Comparison of ENCODE assay signal across 19 mouse cellular contexts in genomic region chr14:120600414-120600935, GRCm38 (mm10).
DNase-seq lines count a peak whose midpoint lies in the region; ATAC-seq lines count a peak whose summit lies in the region.
"Had no signal": no experiment of that assay in that cellular context is flagged by ENCODE, and none has a peak within 500 bp of the region (broad histone marks: within the 10 kb centered on the region; RNA-seq: fewer than 3 reads in every experiment).

No protein-coding gene starts in this region.

- H3K4me3 ChIP-seq in forebrain, embryonic 14.5 days (ENCODE audit: low read depth, low read length): no peak overlapping the region
- H3K4me3 ChIP-seq in forebrain, embryonic 15.5 days: no peak overlapping the region
- H3K4me3 ChIP-seq in midbrain, embryonic 11.5 days (ENCODE audit: low read depth, low read length): no peak overlapping the region
- H3K4me3 ChIP-seq in midbrain, embryonic 10.5 days: no peak overlapping the region
- no peak overlapping the region for H3K4me3 ChIP-seq in midbrain, embryonic 15.5 days
- H3K4me3 ChIP-seq: embryonic facial prominence, embryonic 12.5 days; forebrain, embryonic 12.5 days; gastrocnemius, adult 2 months; heart, embryonic 13.5 days; intestine, embryonic 15.5 days had no signal

- H3K4me1 ChIP-seq in forebrain, embryonic 14.5 days (ENCODE audit: control insufficient read depth, insufficient read depth, low read length): no peaks in the 10 kb centered on the region
- no peaks in the 10 kb centered on the region for H3K4me1 ChIP-seq in forebrain, embryonic 15.5 days
- no peaks in the 10 kb centered on the region for H3K4me1 ChIP-seq in midbrain, embryonic 11.5 days (ENCODE audit: control insufficient read depth, insufficient read depth, low read length)
- H3K4me1 ChIP-seq in midbrain, embryonic 10.5 days: no peaks in the 10 kb centered on the region
- no peaks in the 10 kb centered on the region for H3K4me1 ChIP-seq in midbrain, embryonic 15.5 days
- H3K4me1 ChIP-seq: embryonic facial prominence, embryonic 12.5 days; forebrain, embryonic 12.5 days; heart, embryonic 13.5 days; intestine, embryonic 15.5 days had no signal

- ATAC-seq in forebrain, embryonic 14.5 days: no peak
- ATAC-seq in forebrain, embryonic 15.5 days (replicated peaks): no peak
- peak; percentile 14; the same call in 1 of the 2 replicates for ATAC-seq in midbrain, embryonic 11.5 days (ENCODE audit: low FRiP score)
- ATAC-seq in midbrain, embryonic 15.5 days (replicated peaks): peak; percentile 62
- ATAC-seq: intestine, embryonic 15.5 days had no signal

- peak; percentile 10 for DNase-seq in forebrain, embryonic 14.5 days (ENCODE audit: low spot score)
- DNase-seq in midbrain, embryonic 11.5 days (ENCODE audit: low spot score, missing footprints): no peak
- no peak for DNase-seq in midbrain, embryonic 10.5 days (ENCODE audit: low spot score)
- no peak for DNase-seq in urinary bladder, adult 2 months (ENCODE audit: low spot score)
- no peak for DNase-seq in layer of hippocampus, adult 18-20 months (ENCODE audit: low spot score in 2 of 2)
- DNase-seq: adrenal gland, postnatal 10 days; B cell, adult 2 months; cerebellum, adult 11-12 months; cerebellum, adult 9-10 months; cerebellum, postnatal 25 days; gastrocnemius, adult 2 months; gastrocnemius, postnatal 25 days; heart, postnatal 4 days had no signal

- H3K27me3 ChIP-seq in forebrain, embryonic 14.5 days (replicated peaks; ENCODE audit: control insufficient read depth, insufficient read depth, low read length): no peaks in the 10 kb centered on the region
- no peaks in the 10 kb centered on the region for H3K27me3 ChIP-seq in forebrain, embryonic 15.5 days
- no peaks in the 10 kb centered on the region for H3K27me3 ChIP-seq in midbrain, embryonic 11.5 days (ENCODE audit: control insufficient read depth, insufficient read depth, low read length)
- no peaks in the 10 kb centered on the region for H3K27me3 ChIP-seq in midbrain, embryonic 10.5 days (ENCODE audit: low read depth, poor library complexity, severe bottlenecking)
- no peaks in the 10 kb centered on the region for H3K27me3 ChIP-seq in midbrain, embryonic 15.5 days (replicated peaks)
- H3K27me3 ChIP-seq: embryonic facial prominence, embryonic 12.5 days; forebrain, embryonic 12.5 days; heart, embryonic 13.5 days; intestine, embryonic 15.5 days had no signal

- H3K9ac ChIP-seq in forebrain, embryonic 14.5 days (ENCODE audit: low read length): no peak overlapping the region
- H3K9ac ChIP-seq in forebrain, embryonic 15.5 days (replicated peaks): no peak overlapping the region
- no peak overlapping the region for H3K9ac ChIP-seq in midbrain, embryonic 11.5 days (ENCODE audit: low read length)
- H3K9ac ChIP-seq in midbrain, embryonic 15.5 days: no peak overlapping the region
- H3K9ac ChIP-seq: embryonic facial prominence, embryonic 12.5 days; forebrain, embryonic 12.5 days; heart, embryonic 13.5 days; intestine, embryonic 15.5 days had no signal

- WGBS in forebrain, embryonic 14.5 days: 90% methylated on average over 9 of the region's 9 CpGs
- 84% methylated on average over 9 of the region's 9 CpGs for WGBS in forebrain, embryonic 15.5 days
- WGBS in midbrain, embryonic 11.5 days: 91% methylated on average over 9 of the region's 9 CpGs
- WGBS in midbrain, embryonic 10.5 days: 94% methylated on average over 9 of the region's 9 CpGs
- 59% methylated on average over 9 of the region's 9 CpGs for WGBS in midbrain, embryonic 15.5 days

- no peak overlapping the region for H3K4me2 ChIP-seq in forebrain, embryonic 14.5 days (ENCODE audit: low read length)
- H3K4me2 ChIP-seq in forebrain, embryonic 15.5 days (replicated peaks): no peak overlapping the region
- H3K4me2 ChIP-seq in midbrain, embryonic 11.5 days: no peak overlapping the region
- H3K4me2 ChIP-seq in midbrain, embryonic 15.5 days: no peak overlapping the region
- H3K4me2 ChIP-seq: embryonic facial prominence, embryonic 12.5 days; forebrain, embryonic 12.5 days; heart, embryonic 13.5 days; intestine, embryonic 15.5 days had no signal

- no peaks in the 10 kb centered on the region for H3K9me3 ChIP-seq in forebrain, embryonic 14.5 days (replicated peaks; ENCODE audit: control insufficient read depth, low read length)
- no peaks in the 10 kb centered on the region for H3K9me3 ChIP-seq in forebrain, embryonic 15.5 days
- H3K9me3 ChIP-seq in midbrain, embryonic 11.5 days (ENCODE audit: control insufficient read depth, low read length): no peaks in the 10 kb centered on the region
- no peaks in the 10 kb centered on the region for H3K9me3 ChIP-seq in midbrain, embryonic 10.5 days (replicated peaks)
- no peaks in the 10 kb centered on the region for H3K9me3 ChIP-seq in midbrain, embryonic 15.5 days
- H3K9me3 ChIP-seq: embryonic facial prominence, embryonic 12.5 days; forebrain, embryonic 12.5 days; heart, embryonic 13.5 days; intestine, embryonic 15.5 days had no signal

- no peaks in the 10 kb centered on the region for H3K36me3 ChIP-seq in forebrain, embryonic 14.5 days (ENCODE audit: control insufficient read depth, insufficient read depth, low read length)
- no peaks in the 10 kb centered on the region for H3K36me3 ChIP-seq in forebrain, embryonic 15.5 days
- no peaks in the 10 kb centered on the region for H3K36me3 ChIP-seq in midbrain, embryonic 11.5 days (ENCODE audit: control insufficient read depth, insufficient read depth, low read length)
- no peaks in the 10 kb centered on the region for H3K36me3 ChIP-seq in midbrain, embryonic 10.5 days
- H3K36me3 ChIP-seq in midbrain, embryonic 15.5 days (replicated peaks): no peaks in the 10 kb centered on the region
- H3K36me3 ChIP-seq: embryonic facial prominence, embryonic 12.5 days; forebrain, embryonic 12.5 days; heart, embryonic 13.5 days; intestine, embryonic 15.5 days had no signal

- H3K27ac ChIP-seq in forebrain, embryonic 14.5 days (ENCODE audit: low read depth, low read length): no peak overlapping the region
- H3K27ac ChIP-seq in forebrain, embryonic 15.5 days (replicated peaks): no peak overlapping the region
- no peak overlapping the region for H3K27ac ChIP-seq in midbrain, embryonic 11.5 days (ENCODE audit: low read depth, low read length)
- H3K27ac ChIP-seq in midbrain, embryonic 10.5 days (replicated peaks): no peak overlapping the region
- H3K27ac ChIP-seq in midbrain, embryonic 15.5 days: no peak overlapping the region; the same call in 1 of the 2 replicates
- H3K27ac ChIP-seq: embryonic facial prominence, embryonic 12.5 days; forebrain, embryonic 12.5 days; gastrocnemius, adult 2 months; heart, embryonic 13.5 days; intestine, embryonic 15.5 days had no signal

Comparison
In these comparisons a context has a peak if more than half of its experiments do, and no peak if none do; other contexts are left out.
1. ATAC-seq: peak in midbrain, embryonic 11.5 days (single experiment) and midbrain, embryonic 15.5 days (single experiment); none in forebrain, embryonic 14.5 days (single experiment) and forebrain, embryonic 15.5 days (single experiment).